Mouse (Mus musculus): Measurements from ENCODE around the gene Mrfap1. TPM values are rescaled to one million over a fixed set of nuclear protein-coding genes. Genes with fewer than 3 reads are reported as not detected.
A peak's percentile ranks its signal among the peaks of the same experiment; 100 is the strongest.

Gene Mrfap1
- polyA plus RNA-seq, 1 experiment, result 561 TPM

DNA sequence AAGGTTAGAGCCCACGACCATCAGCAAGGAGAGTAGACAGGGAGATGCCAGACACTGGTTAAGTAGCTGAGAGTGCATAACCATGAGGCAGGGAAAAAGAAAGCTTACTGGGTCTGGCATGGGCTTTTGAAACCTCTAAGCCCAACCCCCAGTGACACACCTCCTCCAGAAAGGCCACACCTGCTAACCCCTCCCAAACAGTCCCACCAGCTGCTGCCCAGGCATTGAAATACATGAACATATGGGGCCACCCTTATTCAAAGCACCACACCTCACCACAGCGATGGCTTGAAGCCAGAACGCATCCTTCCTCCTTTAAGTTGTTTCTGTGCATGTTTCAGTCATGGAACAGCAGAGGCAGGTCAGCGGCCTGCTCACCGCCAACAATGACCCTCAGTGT lies 24.0 kb downstream of the Mrfap1 start:
- no peaks in the 10 kb centered on the region for H3K4me1 ChIP-seq (ENCODE audit: control insufficient read depth, insufficient read depth, low read length)
- TF ChIP-seq POLR2A (IDR thresholded peaks at IDR 0.05; ENCODE audit: insufficient read depth, low read depth, low read length) (no peak), CTCF (IDR thresholded peaks at IDR 0.05; ENCODE audit: insufficient read depth, low read depth, low read length) (no peak)
- WGBS, result 80% methylated on average over 5 of the region's 5 CpGs
- no peak overlapping the region for H3K27ac ChIP-seq (ENCODE audit: insufficient read depth, low read depth, low read length)
- no peak overlapping the region for H3K4me3 ChIP-seq (ENCODE audit: insufficient read depth, low read depth, low read length)

DNA sequence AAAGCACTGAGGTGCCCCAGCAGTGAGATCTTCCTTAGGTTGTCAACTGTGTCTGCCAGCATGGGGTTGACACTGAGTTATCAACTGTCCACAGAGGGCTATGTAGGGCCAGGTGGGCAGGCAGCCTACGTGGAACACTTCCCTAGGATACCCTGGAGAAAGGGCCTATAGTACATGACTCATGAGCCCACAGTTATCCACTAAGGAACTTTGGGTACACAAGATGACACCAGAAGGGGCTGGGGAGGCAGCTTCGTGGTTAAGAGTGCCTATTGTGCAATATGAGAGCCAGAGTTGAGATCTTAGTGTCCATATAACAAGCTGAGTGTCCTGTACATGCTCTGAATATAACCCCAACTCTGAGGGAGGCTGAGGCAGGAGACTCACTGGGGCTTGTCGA lies 27.0 kb downstream of the Mrfap1 start:
- TF ChIP-seq POLR2A (IDR thresholded peaks at IDR 0.05; ENCODE audit: insufficient read depth, low read depth, low read length) (no peak), CTCF (IDR thresholded peaks at IDR 0.05; ENCODE audit: insufficient read depth, low read depth, low read length) (no peak)
- 69% methylated on average over 3 of the region's 3 CpGs for WGBS
- H3K4me3 ChIP-seq (ENCODE audit: insufficient read depth, low read depth, low read length), result no peak overlapping the region
- peaks cover 5% of the 10 kb centered on the region; the same call in 1 of the 2 replicates for H3K4me1 ChIP-seq (ENCODE audit: control insufficient read depth, insufficient read depth, low read length)
- H3K27ac ChIP-seq (ENCODE audit: insufficient read depth, low read depth, low read length), result no peak overlapping the region

GRCm38 (mm10) chr5:36766958-36767703 lies 29.4 kb downstream of the Mrfap1 start:
- Histone ChIP-seq H3K4me1 (ENCODE audit: control insufficient read depth, insufficient read depth, low read length) (peaks cover 11% of the 10 kb centered on the region; the same call in 1 of the 2 replicates), H3K27ac (ENCODE audit: insufficient read depth, low read depth, low read length) (no peak overlapping the region), H3K4me3 (ENCODE audit: insufficient read depth, low read depth, low read length) (no peak overlapping the region)
- WGBS, result 34% methylated on average over 10 of the region's 10 CpGs
- no peak for TF ChIP-seq POLR2A (IDR thresholded peaks at IDR 0.05; ENCODE audit: insufficient read depth, low read depth, low read length)
- no peak for TF ChIP-seq CTCF (IDR thresholded peaks at IDR 0.05; ENCODE audit: insufficient read depth, low read depth, low read length)

GRCm38 (mm10) chr5:36759848-36760247 lies 36.7 kb downstream of the Mrfap1 start:
- TF ChIP-seq POLR2A (IDR thresholded peaks at IDR 0.05; ENCODE audit: insufficient read depth, low read depth, low read length) (no peak), CTCF (IDR thresholded peaks at IDR 0.05; ENCODE audit: insufficient read depth, low read depth, low read length) (no peak)
- WGBS, result 78% methylated on average over 4 of the region's 4 CpGs
- Histone ChIP-seq H3K4me1 (ENCODE audit: control insufficient read depth, insufficient read depth, low read length) (peaks cover 6% of the 10 kb centered on the region; the same call in 1 of the 2 replicates), H3K27ac (ENCODE audit: insufficient read depth, low read depth, low read length) (no peak overlapping the region), H3K4me3 (ENCODE audit: insufficient read depth, low read depth, low read length) (no peak overlapping the region)

DNA sequence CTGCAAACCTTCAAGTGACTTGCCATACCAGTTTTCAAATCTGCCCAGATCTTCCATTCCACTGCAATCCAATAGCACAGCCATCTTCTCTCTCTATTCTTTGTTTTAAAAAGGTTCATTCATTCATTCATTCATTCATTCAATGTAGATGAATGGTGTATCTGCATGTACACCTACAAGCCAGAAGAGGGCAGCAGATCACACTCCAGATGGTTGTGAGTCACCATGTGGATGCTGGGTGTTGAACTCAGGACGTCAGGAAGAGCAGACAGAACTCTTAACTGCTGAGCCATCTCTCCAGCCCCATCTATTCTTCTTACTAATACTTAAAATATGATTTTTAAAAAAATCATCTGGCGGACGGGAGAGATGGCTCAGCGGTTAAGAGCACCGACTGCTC lies 39.5 kb downstream of the Mrfap1 start:
- H3K4me1 ChIP-seq (ENCODE audit: control insufficient read depth, insufficient read depth, low read length), result no peaks in the 10 kb centered on the region
- no peak overlapping the region for H3K4me3 ChIP-seq (ENCODE audit: insufficient read depth, low read depth, low read length)
- 68% methylated on average over 5 of the region's 5 CpGs for WGBS
- TF ChIP-seq CTCF (IDR thresholded peaks at IDR 0.05; ENCODE audit: insufficient read depth, low read depth, low read length) (no peak), POLR2A (IDR thresholded peaks at IDR 0.05; ENCODE audit: insufficient read depth, low read depth, low read length) (no peak)
- H3K27ac ChIP-seq (ENCODE audit: insufficient read depth, low read depth, low read length), result no peak overlapping the region

DNA sequence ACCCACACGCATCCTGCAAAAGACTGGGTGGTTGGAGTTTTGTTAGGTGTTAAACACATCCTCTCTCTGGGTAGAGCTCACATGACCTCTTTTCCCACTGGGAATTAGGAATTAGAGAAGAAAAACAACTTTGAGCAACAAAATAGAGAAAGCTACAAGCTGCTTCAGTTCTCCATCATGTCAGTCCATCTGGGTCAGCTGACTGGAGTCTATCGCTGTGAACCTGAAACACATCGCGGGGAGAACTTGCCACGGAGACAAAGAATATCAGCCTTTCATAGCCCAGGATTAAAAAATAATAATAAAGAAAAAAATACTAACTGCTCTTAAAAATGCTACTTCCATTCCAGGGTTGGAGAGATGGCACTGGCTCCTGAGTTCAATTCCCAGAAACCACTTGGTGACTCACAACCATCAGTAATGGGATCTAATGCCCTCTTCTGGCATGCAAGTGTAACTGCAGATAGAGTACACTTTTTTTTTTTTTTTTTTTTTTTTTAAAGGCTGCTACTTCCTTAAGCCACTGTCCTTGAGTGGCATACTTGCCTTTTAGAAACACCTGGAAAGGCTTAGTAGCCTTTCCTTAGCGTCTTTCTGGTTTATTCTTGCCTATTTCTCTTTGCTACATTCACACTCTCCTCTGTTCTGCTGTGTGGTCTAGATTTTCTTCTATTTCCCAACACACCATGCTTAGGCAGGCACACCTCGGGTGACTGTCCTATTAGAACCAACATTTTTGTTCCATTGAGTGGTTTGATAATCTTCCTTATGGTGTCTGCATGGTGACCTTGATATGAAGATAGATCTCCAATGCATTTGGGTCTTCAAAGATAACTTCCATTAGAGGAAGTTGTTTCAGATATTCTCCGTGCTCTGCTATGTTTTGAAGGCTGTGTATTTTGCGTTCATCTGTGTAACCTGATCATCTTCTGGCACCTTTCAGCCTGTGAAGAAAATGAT lies 46.2 kb downstream of the Mrfap1 start:
- TF ChIP-seq POLR2A (IDR thresholded peaks at IDR 0.05; ENCODE audit: insufficient read depth, low read depth, low read length) (no peak), CTCF (IDR thresholded peaks at IDR 0.05; ENCODE audit: insufficient read depth, low read depth, low read length) (no peak)
- H3K4me1 ChIP-seq (ENCODE audit: control insufficient read depth, insufficient read depth, low read length), result peaks cover 2% of the 10 kb centered on the region; the same call in 1 of the 2 replicates
- 76% methylated on average over 9 of the region's 9 CpGs for WGBS
- no peak overlapping the region for H3K27ac ChIP-seq (ENCODE audit: insufficient read depth, low read depth, low read length)
- no peak overlapping the region for H3K4me3 ChIP-seq (ENCODE audit: insufficient read depth, low read depth, low read length)

- WGBS, result 2% methylated on average over 31 of the region's 31 CpGs
- TF ChIP-seq POLR2A (IDR thresholded peaks at IDR 0.05; ENCODE audit: insufficient read depth, low read depth, low read length), result peak; percentile 75
- no peak for TF ChIP-seq CTCF (IDR thresholded peaks at IDR 0.05; ENCODE audit: insufficient read depth, low read depth, low read length)
Observed at GRCm38 (mm10) chr5:36748536-36749061, 48.0 kb downstream of the Mrfap1 start, which contains the start of gene Bloc1s4. Gene Bloc1s4, minus strand, starts transcription at chr5:36748650.

DNA sequence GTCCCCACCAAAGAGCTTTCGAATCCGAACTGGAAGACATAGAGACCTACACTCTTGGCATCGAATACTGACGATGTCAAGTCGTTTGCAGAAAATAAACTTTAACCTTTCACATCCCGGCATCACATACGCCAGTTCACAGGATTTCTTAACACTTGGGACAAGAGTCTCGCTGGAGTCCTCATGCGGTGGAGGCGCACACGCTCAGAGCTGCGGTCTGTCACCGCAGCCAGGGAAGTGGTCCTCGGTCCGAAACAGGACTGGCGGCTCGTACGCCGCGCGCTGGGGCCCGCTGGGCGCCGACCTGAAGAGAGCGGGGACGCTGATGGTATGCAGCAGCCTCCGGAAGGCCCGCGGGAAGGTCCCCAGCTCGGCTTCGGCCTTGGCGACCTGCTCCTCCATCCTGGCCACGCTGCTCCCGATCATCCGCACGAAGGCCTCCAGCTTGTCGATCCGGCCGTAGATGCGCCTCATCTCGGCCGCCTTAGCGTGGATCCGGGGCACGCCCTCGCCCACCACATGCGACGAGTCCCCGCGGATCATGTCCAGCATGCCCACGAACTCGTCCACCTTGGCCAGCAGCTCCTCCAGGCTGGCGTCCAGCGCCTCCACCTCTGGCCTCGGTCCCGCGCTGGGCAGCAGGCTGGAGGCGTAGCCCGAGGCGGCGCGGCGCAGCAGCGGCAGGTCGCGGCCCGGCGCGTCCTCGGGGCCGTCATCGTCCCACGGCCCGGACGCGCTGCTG lies 48.6 kb downstream of the Mrfap1 start:
- Histone ChIP-seq H3K4me1 (ENCODE audit: control insufficient read depth, insufficient read depth, low read length) (peaks cover 2% of the 10 kb centered on the region; the same call in 1 of the 2 replicates), H3K27ac (ENCODE audit: insufficient read depth, low read depth, low read length) (no peak overlapping the region), H3K4me3 (ENCODE audit: insufficient read depth, low read depth, low read length) (peak overlapping the region; percentile 64)
- 1% methylated on average over 76 of the region's 76 CpGs for WGBS
- TF ChIP-seq CTCF (IDR thresholded peaks at IDR 0.05; ENCODE audit: insufficient read depth, low read depth, low read length), result no peak
- TF ChIP-seq POLR2A (IDR thresholded peaks at IDR 0.05; ENCODE audit: insufficient read depth, low read depth, low read length), result no peak

More at GRCm38 (mm10) chr5:36748536-36749061, 48.0 kb downstream of the Mrfap1 start, which contains the start of gene Bloc1s4:
- Histone ChIP-seq H3K4me3 (ENCODE audit: insufficient read depth, low read depth, low read length) (peak within 1 kb of the TSS; percentile 64), H3K4me1 (ENCODE audit: control insufficient read depth, insufficient read depth, low read length) (peaks cover 2% of the 10 kb centered on the region; the same call in 1 of the 2 replicates), H3K27ac (ENCODE audit: insufficient read depth, low read depth, low read length) (no peak within 1 kb of the TSS)
